Mouse (Mus musculus) stomach, embryonic 15.5 days (tissue): Measurements from ENCODE around the gene P2ry12. TPM values are rescaled to one million over a fixed set of nuclear protein-coding genes. Genes with fewer than 3 reads are reported as not detected.

ENCODE experiments used
- ATAC-seq: fragments of 200-750 bp; cut with Nextera tagmentation; 2 replicates; pipeline ENCODE4 v1.8.0; 2017; ENCODE audit warnings: low read depth, moderate number of reproducible peaks, moderate TSS enrichment; ENCODE audit not compliant: insufficient read depth, low FRiP score
- H3K27ac ChIP-seq: fragments of 300-500 bp; sonication (generic); 2 replicates; pipeline ENCODE4 v1.5.1; 2015; ENCODE audit warnings: mild to moderate bottlenecking, inconsistent platforms
- H3K27me3 ChIP-seq: fragments of 300-500 bp; sonication (generic); replicated peaks from 2 replicates; pipeline ENCODE4 v1.6.1; 2015; ENCODE audit warnings: inconsistent platforms
- H3K36me3 ChIP-seq: fragments of 300-500 bp; sonication (generic); 2 replicates; pipeline ENCODE4 v1.6.1; 2015; ENCODE audit warnings: inconsistent platforms
- H3K4me1 ChIP-seq: fragments of 300-500 bp; sonication (generic); 2 replicates; pipeline ENCODE4 v1.6.1; 2015; ENCODE audit warnings: inconsistent platforms
- H3K4me2 ChIP-seq: fragments of 300-500 bp; sonication (generic); 2 replicates; pipeline ENCODE4 v1.6.1; 2015; ENCODE audit warnings: mild to moderate bottlenecking, inconsistent platforms
- H3K4me3 ChIP-seq: fragments of 300-500 bp; sonication (generic); replicated peaks from 2 replicates; pipeline ENCODE4 v1.5.1; 2015; ENCODE audit warnings: inconsistent platforms
- H3K9ac ChIP-seq: fragments of 300-500 bp; sonication (generic); 2 replicates; pipeline ENCODE4 v1.6.1; 2015; ENCODE audit warnings: inconsistent platforms
- H3K9me3 ChIP-seq: fragments of 300-500 bp; sonication (generic); 2 replicates; pipeline ENCODE4 v1.6.1; 2016; ENCODE audit warnings: inconsistent platforms
- WGBS: fragments of 180-500 bp; shearing (Covaris S2); methylation state at CpG from one replicate; pipeline ENCODE4 v1.1.7; 2015; 5-methylcytosine and 5-hydroxymethylcytosine counted together
- polyA plus RNA-seq: library from polyadenylated mRNA; unstranded; fragments of >200 nt; fragmentation: Nextera tagmentation; extraction: Ambion mirVana; gene quantifications from 2 replicates; pipeline ENCODE4 v1.2.1, GENCODE M21; 2015

The P2ry12 gene
- polyA plus RNA-seq, result 2.4 and 3.4 TPM in 2 replicates

GRCm38 (mm10) chr3:59262704-59263103, at the start of gene P2ry12:
TSS of gene P2ry12 (minus strand) at chr3:59262871.
- Histone ChIP-seq H3K36me3 (no peaks in the 10 kb centered on the region), H3K4me2 (no peak within 1 kb of the TSS), H3K4me1 (no peaks in the 10 kb centered on the region), H3K4me3 (no peak within 1 kb of the TSS), H3K27ac (0 out of 2 replicates have a peak within 1 kb of the TSS, but pooled peaks have one; percentile 16), H3K9me3 (no peaks in the 10 kb centered on the region), H3K9ac (no peak within 1 kb of the TSS), H3K27me3 (no peaks in the 10 kb centered on the region)
- 61% methylated on average over 7 of the region's 7 CpGs for WGBS
- ATAC-seq, result no peak

DNA sequence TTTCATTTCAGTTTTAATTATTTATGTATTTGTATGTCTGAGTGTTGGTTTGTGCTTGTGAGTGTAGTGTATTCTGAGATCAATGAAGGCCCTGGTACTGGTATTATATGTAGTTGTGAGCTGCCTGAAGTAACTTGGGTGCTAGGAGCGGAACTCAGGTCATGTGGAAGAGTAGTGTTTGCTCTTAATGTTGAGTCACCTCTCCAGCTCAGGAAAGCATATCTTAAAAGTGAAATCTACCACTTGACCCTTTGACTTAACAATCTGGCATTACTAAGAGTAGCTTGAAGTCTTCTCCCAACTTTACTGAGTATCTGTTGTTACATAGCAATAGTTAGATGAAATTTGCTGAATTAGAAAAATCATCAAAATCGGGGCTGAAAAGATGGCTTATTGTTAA, 42.8 kb upstream of the P2ry12 start:
- Histone ChIP-seq H3K36me3 (no peaks in the 10 kb centered on the region), H3K27ac (no peak overlapping the region), H3K4me2 (no peak overlapping the region), H3K27me3 (no peaks in the 10 kb centered on the region), H3K9ac (no peak overlapping the region), H3K9me3 (no peaks in the 10 kb centered on the region), H3K4me3 (no peak overlapping the region), H3K4me1 (no peaks in the 10 kb centered on the region)
- ATAC-seq, result no peak
- 87% methylated on average over 2 of the region's 2 CpGs for WGBS

GRCm38 (mm10) chr3:59304944-59305343, 42.3 kb upstream of the P2ry12 start:
- Histone ChIP-seq H3K9ac (no peak overlapping the region), H3K4me2 (no peak overlapping the region), H3K9me3 (no peaks in the 10 kb centered on the region), H3K27ac (no peak overlapping the region), H3K27me3 (no peaks in the 10 kb centered on the region), H3K4me1 (no peaks in the 10 kb centered on the region), H3K36me3 (no peaks in the 10 kb centered on the region), H3K4me3 (no peak overlapping the region)
- WGBS, result 92% methylated on average over 5 of the region's 5 CpGs
- no peak for ATAC-seq

GRCm38 (mm10) chr3:59297653-59298052, 35.0 kb upstream of the P2ry12 start:
- WGBS, result 83% methylated on average over 16 of the region's 16 CpGs

GRCm38 (mm10) chr3:59296563-59297130, 34.0 kb upstream of the P2ry12 start:
- 88% methylated on average over 5 of the region's 5 CpGs for WGBS
- Histone ChIP-seq H3K9me3 (no peaks in the 10 kb centered on the region), H3K27ac (no peak overlapping the region), H3K27me3 (no peaks in the 10 kb centered on the region), H3K4me3 (no peak overlapping the region), H3K4me1 (no peaks in the 10 kb centered on the region), H3K9ac (no peak overlapping the region), H3K4me2 (no peak overlapping the region), H3K36me3 (no peaks in the 10 kb centered on the region)
- no peak for ATAC-seq

More at GRCm38 (mm10) chr3:59297653-59298052, 35.0 kb upstream of the P2ry12 start:
- no peak overlapping the region for H3K27ac ChIP-seq
- H3K4me1 ChIP-seq, result no peaks in the 10 kb centered on the region
- no peaks in the 10 kb centered on the region for H3K9me3 ChIP-seq
- no peak overlapping the region for H3K4me2 ChIP-seq
- no peaks in the 10 kb centered on the region for H3K36me3 ChIP-seq
- H3K27me3 ChIP-seq, result no peaks in the 10 kb centered on the region
- ATAC-seq, result no peak
- H3K9ac ChIP-seq, result no peak overlapping the region
- no peak overlapping the region for H3K4me3 ChIP-seq

GRCm38 (mm10) chr3:59295699-59296562, 33.3 kb upstream of the P2ry12 start:
- no peaks in the 10 kb centered on the region for H3K36me3 ChIP-seq
- ATAC-seq, result no peak

DNA sequence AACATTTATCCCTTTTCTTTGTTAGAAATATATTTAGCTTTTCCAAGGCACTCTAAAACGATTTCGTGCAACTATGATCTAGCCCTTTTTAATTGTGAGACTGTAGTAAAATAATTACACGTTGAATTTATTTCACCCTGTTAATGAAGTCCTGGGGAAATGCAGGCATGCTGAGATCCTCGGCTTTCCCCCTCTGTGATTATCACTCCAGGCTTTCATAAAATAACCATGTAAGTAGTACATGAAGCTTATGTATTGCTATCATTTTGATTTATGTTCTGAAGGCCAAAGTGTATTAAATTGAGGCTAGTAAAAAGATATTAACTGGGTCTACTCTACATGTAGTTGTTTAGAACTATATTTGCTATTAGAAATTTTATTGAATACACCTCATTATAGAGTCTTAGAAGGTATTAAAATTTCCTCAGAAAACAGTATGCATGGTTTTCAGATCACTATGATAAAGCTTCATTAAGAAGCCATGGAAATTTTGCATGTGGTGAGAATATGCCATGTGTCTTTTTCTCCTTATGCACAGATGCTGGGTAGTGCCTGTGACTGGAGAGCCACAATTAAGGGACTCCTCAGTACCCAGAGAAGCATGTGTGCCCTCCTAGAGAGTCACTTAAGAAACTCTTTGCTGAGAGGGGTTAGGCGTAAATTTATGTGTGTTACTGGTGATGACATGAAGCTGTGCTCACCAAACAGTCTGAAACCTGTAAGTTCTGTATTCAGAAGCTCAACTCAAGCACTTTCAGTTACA, 30.9 kb upstream of the P2ry12 start:
- WGBS, result 80% methylated on average over 5 of the region's 5 CpGs
- no peak overlapping the region for H3K9ac ChIP-seq
- H3K4me1 ChIP-seq, result no peaks in the 10 kb centered on the region
- H3K4me3 ChIP-seq, result no peak overlapping the region
- H3K4me2 ChIP-seq, result no peak overlapping the region
- no peaks in the 10 kb centered on the region for H3K9me3 ChIP-seq
- no peak for ATAC-seq
- no peaks in the 10 kb centered on the region for H3K27me3 ChIP-seq
- no peak overlapping the region for H3K27ac ChIP-seq
- H3K36me3 ChIP-seq, result no peaks in the 10 kb centered on the region

More at GRCm38 (mm10) chr3:59295699-59296562, 33.3 kb upstream of the P2ry12 start:
- Histone ChIP-seq H3K9me3 (no peaks in the 10 kb centered on the region), H3K4me2 (no peak overlapping the region), H3K27ac (no peak overlapping the region), H3K4me3 (no peak overlapping the region), H3K27me3 (no peaks in the 10 kb centered on the region), H3K9ac (no peak overlapping the region), H3K4me1 (no peaks in the 10 kb centered on the region)
- 86% methylated on average over 16 of the region's 16 CpGs for WGBS

DNA sequence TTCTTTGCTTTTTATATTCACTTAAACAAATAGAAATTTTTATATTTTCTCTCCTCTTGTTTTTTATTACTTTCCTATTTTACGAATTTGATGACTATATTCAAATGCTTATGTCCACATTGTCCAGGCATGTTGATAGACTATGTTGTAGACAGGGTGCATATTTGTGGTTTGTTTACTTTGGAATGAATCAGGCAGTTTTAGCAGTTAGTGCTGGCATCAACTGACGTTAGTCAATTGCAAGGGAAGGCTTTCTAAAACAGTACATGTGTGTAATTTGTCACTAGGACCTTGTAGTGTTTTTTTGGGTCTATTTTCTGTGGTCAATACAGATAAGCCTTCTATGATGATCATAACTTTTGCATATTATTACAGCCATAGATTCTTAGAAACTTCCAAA, 27.9 kb upstream of the P2ry12 start:
- H3K4me3 ChIP-seq, result no peak overlapping the region
- no peaks in the 10 kb centered on the region for H3K9me3 ChIP-seq
- WGBS, result 46% methylated on average over 2 of the region's 2 CpGs
- no peaks in the 10 kb centered on the region for H3K4me1 ChIP-seq
- H3K9ac ChIP-seq, result no peak overlapping the region
- H3K36me3 ChIP-seq, result no peaks in the 10 kb centered on the region
- ATAC-seq, result no peak
- H3K27me3 ChIP-seq, result no peaks in the 10 kb centered on the region
- no peak overlapping the region for H3K4me2 ChIP-seq
- H3K27ac ChIP-seq, result no peak overlapping the region

DNA sequence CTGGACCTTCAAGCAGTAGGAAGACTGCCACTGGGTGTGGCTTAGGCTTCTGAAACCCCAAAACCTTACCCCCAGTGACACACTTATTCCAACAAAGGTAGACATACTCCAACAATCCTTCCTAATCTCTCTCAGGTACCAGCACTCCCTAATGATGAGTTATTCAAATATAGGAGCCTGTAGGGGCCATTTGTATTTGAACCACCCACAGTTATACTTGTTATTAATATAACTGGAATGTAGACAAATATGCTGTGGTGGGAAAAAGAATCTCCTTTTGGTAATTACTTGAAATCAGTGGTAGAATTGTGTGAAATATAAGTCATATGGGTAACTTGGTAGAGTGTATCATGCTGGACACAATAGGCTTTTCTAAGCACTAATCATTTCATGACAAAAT, 15.9 kb upstream of the P2ry12 start:
- Histone ChIP-seq H3K9ac (no peak overlapping the region), H3K4me1 (no peaks in the 10 kb centered on the region), H3K36me3 (no peaks in the 10 kb centered on the region), H3K27me3 (no peaks in the 10 kb centered on the region), H3K27ac (no peak overlapping the region), H3K9me3 (no peaks in the 10 kb centered on the region), H3K4me3 (no peak overlapping the region), H3K4me2 (no peak overlapping the region)
- ATAC-seq, result no peak

DNA sequence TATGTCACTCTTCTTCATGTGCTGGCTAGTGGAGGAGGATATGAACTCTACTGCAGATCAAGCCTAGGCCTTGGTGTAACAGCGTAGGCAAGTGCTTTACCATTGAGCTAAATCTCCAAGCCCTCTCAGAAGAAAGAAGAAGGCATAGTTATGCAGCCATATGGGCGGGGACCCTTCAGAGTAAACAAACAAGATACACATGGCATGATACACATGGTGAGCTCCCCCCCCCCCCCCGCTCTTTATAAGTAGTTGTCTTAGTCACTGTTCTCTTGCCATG, 15.5 kb upstream of the P2ry12 start:
- no peak overlapping the region for H3K9ac ChIP-seq
- no peaks in the 10 kb centered on the region for H3K36me3 ChIP-seq
- H3K4me3 ChIP-seq, result no peak overlapping the region
- H3K27ac ChIP-seq, result no peak overlapping the region
- no peaks in the 10 kb centered on the region for H3K4me1 ChIP-seq
- H3K9me3 ChIP-seq, result no peaks in the 10 kb centered on the region
- ATAC-seq, result no peak
- H3K4me2 ChIP-seq, result no peak overlapping the region
- WGBS, result 87% methylated on average over 3 of the region's 3 CpGs
- H3K27me3 ChIP-seq, result no peaks in the 10 kb centered on the region

DNA sequence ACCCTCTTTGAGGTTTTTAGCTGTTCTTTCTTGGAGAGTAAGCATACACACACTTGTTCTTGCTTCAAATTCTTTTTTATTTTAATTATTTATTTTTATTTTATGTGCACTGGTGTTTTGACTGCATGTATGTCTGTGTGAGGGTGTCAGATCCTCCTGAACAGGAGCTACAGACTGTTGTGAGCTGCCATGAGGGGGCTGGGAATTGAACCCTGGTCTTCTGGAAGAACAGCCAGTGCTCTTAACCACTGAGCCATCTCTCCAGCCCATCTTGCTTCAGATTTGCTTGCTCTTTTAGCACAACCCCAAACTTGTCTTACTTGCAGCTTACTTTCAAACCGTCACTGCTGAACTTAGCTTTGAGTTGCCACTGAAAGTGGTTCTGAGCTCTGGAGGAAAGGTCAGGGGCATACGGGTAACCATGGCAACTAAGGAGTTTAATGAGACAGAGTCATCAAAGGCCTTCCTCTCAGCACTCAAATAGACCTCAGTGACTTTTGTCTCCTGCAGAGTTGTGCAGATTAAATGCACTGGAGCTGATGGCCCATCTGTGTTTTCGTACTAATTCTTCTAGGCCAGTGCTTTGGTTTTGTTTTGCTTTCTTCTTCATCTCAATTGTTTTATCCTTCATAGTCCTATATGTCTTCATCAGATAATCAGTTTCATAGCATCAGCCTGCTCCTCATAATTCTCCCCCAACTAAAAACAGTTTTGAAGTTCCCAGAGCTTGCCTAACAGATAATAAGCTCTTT, 15.0 kb upstream of the P2ry12 start:
- H3K4me3 ChIP-seq, result no peak overlapping the region
- ATAC-seq, result no peak
- no peaks in the 10 kb centered on the region for H3K27me3 ChIP-seq
- no peaks in the 10 kb centered on the region for H3K36me3 ChIP-seq
- H3K4me2 ChIP-seq, result no peak overlapping the region
- H3K27ac ChIP-seq, result no peak overlapping the region
- H3K9ac ChIP-seq, result no peak overlapping the region
- WGBS, result 46% methylated on average over 3 of the region's 3 CpGs
- no peaks in the 10 kb centered on the region for H3K4me1 ChIP-seq
- no peaks in the 10 kb centered on the region for H3K9me3 ChIP-seq
